Comparison of ENCODE assay signal across 21 mouse cellular contexts in the genomic region with DNA sequence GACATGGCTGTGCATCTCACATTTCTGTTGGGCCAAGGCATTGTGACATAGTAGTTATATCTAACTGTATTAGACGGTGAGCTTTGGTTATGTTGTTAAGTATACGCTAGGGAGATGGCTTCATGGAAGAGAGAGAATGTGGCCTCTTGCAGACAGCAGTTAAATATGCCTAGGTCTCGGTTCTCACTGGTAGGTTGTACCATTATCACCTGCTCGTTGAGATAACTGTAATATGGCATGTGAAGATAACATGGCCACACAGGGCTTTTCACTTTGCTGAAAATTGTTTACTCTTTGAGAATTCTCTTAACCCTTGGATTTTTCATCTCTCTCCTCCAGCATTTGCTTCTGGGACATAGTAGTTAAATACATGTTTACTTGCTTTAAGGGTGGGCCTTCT. TPM values are rescaled to one million over a fixed set of nuclear protein-coding genes. Genes with fewer than 3 reads are reported as not detected.
"Had no signal": no experiment of that assay in that cellular context is flagged by ENCODE, and none has a peak within 500 bp of the region (broad histone marks: within the 10 kb centered on the region; RNA-seq: fewer than 3 reads in every experiment).

No protein-coding gene starts in this region.

- H3K9ac ChIP-seq: limb, embryonic 15.5 days; lung, embryonic 15.5 days; midbrain, embryonic 15.5 days; neural tube, embryonic 13.5 days had no signal

- H3K4me2 ChIP-seq: limb, embryonic 15.5 days; lung, embryonic 15.5 days; midbrain, embryonic 15.5 days; neural tube, embryonic 13.5 days had no signal

- H3K4me3 ChIP-seq: limb, embryonic 15.5 days; lung, embryonic 15.5 days; midbrain, embryonic 15.5 days; neural tube, embryonic 13.5 days had no signal

- H3K27me3 ChIP-seq: lung, embryonic 15.5 days; midbrain, embryonic 15.5 days; neural tube, embryonic 13.5 days had no signal

- DNase-seq: kidney, adult 8-10 months; kidney, postnatal 25 days; layer of hippocampus, adult 9-11 months; layer of hippocampus, postnatal 36 days; lung, postnatal 14 days; retina, postnatal 1 day; right cerebral cortex, postnatal 4 days; thymus, postnatal 36 days had no signal

- ATAC-seq: intestine, embryonic 16.5 days; midbrain, embryonic 15.5 days had no signal

- H3K27ac ChIP-seq: limb, embryonic 15.5 days; lung, embryonic 15.5 days; macrophage; midbrain, embryonic 15.5 days; neural tube, embryonic 13.5 days had no signal

- H3K36me3 ChIP-seq: limb, embryonic 15.5 days; lung, embryonic 15.5 days; midbrain, embryonic 15.5 days; neural tube, embryonic 13.5 days had no signal

- H3K4me1 ChIP-seq: limb, embryonic 15.5 days; lung, embryonic 15.5 days had no signal

- H3K9me3 ChIP-seq: limb, embryonic 15.5 days; lung, embryonic 15.5 days; midbrain, embryonic 15.5 days; neural tube, embryonic 13.5 days had no signal

RNA-seq across cellular contexts. Expression of gene Lrrc52, which starts 21.4 kb away (rescaled TPM):
- total RNA-seq: layer of hippocampus, adult 18-20 months; layer of hippocampus, postnatal 36 days; left cerebral cortex, adult 8-10 months; left cerebral cortex, postnatal 25 days had no signal
- polyA plus RNA-seq: kidney, embryonic 16.5 days; limb, embryonic 11.5 days; macrophage; midbrain, embryonic 15.5 days; neural tube, embryonic 13.5 days; spleen, adult 2 months; stomach, embryonic 16.5 days had no signal
